Mouse (Mus musculus) c-Kit-positive CD71-negative TER-119-negative erythroid progenitor cells, embryonic 14.5 days (primary cell): ENCODE measurements at regions not wholly inside any gene's neighbourhood (a gene's known extent, or its start where the extent isn't known, plus 50 kb on each side); places are given as distances from the start of the nearest gene placed in this dataset.
A peak's percentile ranks its signal among the peaks of the same experiment; 100 is the strongest.

Source experiments
- DNase-seq: peaks from one replicate; pipeline ENCODE4 v3.0.0-alpha.2; 2013; ENCODE audit warnings: low read depth

DNA sequence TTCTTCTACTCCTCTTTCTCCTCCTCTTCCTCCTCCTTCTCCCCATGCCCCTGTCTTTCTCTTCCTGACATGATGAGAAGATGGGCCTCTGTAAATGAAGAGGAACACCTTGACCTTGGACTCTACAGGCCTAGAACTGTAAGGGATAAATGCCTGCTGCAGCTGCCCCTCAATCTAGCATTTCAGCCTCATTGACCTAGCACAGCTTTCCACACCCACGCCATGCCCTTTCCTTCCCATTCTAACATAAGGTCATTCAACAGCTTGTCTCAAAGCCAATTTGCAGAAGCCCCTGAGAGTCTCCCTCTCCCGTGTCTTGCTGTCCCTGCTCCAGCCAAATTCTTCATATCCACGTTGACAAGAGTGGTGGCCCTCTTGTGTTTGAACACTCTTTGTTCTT, 63.8 kb upstream of the Dscam start:
- no peak for DNase-seq

GRCm38 (mm10) chr16:97239626-97240025, 69.1 kb upstream of the Dscam start:
- DNase-seq = no peak

DNA sequence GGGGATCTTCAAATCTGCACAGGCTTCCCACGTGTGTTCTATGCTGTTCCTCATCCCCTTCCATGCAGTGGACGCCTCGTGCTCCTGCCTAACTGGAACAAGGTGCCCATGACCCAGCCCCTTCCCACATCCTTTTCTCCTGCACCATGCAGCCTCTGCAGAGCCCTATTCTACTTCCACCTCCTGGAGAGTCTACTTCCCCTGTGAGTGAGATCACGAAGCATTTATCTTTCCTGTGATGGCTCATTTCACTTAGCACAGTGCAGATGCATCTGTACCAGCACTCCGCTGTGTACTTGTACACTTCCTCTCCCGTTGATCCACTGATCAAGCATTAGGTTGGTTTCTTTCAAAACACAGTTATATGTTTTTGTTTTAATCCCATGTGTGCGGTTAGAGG, 69.5 kb upstream of the Dscam start:
- no peak for DNase-seq

GRCm38 (mm10) chr16:97240859-97241360, 70.4 kb upstream of the Dscam start:
- no peak for DNase-seq

DNA sequence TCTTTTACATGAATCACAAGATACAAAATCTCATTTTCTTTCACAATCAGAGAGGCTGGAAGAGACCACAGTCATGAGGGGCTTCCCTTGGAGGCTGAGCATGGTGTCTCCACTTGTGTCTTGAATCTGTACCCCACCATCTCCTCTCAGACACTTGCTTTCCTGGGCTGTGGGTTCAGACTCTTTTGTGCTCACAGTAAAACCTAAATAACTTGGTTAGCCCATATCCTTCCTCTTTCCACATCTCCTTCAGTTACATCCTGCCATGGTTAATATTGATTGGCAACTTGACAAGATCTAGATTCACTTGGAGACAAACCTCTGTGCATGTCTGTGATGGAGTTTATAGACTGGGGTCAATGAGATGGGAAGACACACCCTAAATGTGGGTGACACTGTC, 71.1 kb upstream of the Dscam start:
- no peak for DNase-seq

DNA sequence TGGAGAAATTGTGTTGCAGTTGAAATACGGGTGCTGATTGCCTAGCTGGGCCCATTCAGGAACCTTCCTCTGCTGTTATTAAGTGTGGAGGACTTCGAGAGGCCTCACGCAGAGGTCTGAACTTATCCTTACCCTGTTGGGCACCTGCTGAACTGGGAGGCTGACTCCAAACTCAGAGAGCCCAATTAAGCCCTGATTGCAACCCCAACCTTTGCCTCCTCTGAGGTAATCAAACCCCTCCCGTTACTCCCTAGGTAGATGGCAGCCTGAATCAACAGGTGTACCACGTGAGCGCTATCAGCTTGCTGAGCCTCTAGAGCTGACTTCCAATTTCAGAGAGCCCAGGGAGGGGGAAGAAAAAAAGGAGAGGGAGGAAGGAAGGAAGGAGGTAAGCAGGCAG, 79.9 kb upstream of the Dscam start:
- DNase-seq = no peak

- no peak for DNase-seq
Observed at GRCm38 (mm10) chr16:97252551-97252950, 82.0 kb upstream of the Dscam start.

DNA sequence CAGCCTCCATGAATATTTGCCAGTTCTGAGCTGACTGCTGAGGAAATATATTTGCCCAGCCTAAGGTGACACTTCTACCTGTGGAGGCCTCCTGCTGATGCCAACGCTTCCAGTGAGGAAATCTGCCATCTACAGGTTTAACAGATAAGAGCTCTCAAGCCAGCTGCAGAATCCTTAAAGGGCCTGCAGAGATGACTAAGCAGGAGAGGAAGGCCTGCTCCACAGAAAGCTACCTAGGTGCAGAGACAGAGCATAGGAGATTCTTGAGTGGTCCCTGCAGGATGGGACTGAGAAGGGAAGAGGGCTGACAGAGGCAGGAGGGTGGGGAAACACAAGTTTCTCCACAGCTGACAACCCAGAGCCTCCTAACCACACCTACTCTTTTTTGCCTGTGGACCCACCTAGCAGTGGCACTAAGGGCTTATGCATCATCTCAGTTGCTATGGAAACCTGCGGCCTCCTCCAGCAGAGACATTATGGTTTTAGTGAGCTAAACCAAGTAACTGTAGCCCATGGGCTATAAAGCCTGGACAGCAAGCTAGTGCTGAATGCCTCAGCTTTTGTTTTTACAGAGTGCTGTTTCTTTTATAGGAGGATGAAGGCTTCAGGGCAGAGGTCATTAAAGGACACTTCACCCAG, 82.6 kb upstream of the Dscam start:
- DNase-seq = no peak

- no peak for DNase-seq
Observed at GRCm38 (mm10) chr16:97258821-97259220, 88.3 kb upstream of the Dscam start.

DNA sequence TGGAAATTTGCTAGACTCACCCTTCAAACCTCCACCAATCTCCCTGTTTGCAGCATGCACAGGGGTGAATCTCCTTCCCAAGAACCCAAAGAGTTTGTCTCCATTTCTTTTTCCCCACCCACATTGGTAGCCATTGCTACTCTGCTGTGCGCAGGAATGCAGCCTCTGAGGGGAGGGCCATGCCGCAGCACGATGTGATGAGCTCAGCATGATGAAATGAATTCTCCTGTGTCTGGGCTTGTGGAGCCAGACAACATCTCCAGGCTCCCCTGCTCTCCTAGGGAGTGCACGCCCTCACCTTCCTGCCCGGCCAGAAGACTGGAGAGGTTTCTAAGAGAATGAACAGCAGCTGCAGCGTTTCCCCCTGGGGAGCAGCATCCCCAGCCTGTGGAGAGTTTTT, 92.9 kb upstream of the Dscam start:
- DNase-seq = no peak

- DNase-seq = no peak
Observed at GRCm38 (mm10) chr16:97270417-97271133, 86.0 kb upstream of the Bace2 start.

DNA sequence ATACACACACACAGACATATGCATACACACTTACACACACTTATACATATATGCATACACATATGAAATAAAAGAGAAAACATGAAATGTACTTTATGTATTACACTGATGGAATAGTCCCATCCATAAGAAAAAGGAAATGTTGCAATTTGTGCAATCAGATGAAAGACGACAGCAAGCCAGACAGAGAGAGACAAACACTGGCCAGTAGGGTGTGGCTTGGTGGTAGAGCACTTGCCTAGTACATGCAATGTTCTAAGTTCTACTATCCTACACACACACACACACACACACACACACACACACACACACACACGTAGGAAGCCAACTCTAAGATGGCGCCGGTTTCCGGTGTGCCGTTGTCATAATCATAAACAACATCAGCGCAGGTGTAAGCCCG, 85.3 kb upstream of the Bace2 start:
- no peak for DNase-seq

GRCm38 (mm10) chr16:97272035-97272631, 84.4 kb upstream of the Bace2 start:
- peak; percentile 48 for DNase-seq

DNA sequence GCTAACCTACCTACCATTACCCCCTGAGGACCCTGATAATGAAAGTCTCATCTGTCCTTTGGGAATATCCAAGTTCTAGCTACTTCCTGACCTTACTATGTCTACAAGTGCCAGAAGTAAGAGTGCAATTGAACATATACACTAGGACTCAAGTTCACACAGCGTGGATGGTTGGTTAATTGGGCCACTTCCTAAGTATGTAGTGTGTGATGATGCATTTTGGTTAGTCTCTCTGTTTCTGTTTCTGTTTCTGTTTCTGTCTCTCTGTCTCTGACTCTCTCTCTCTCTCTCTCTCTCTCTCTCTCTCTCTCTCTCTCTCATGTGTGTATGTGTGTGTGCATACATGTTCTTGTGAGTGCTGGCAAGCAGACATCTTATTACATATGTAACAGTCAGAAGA, 77.6 kb upstream of the Bace2 start:
- DNase-seq = no peak

DNA sequence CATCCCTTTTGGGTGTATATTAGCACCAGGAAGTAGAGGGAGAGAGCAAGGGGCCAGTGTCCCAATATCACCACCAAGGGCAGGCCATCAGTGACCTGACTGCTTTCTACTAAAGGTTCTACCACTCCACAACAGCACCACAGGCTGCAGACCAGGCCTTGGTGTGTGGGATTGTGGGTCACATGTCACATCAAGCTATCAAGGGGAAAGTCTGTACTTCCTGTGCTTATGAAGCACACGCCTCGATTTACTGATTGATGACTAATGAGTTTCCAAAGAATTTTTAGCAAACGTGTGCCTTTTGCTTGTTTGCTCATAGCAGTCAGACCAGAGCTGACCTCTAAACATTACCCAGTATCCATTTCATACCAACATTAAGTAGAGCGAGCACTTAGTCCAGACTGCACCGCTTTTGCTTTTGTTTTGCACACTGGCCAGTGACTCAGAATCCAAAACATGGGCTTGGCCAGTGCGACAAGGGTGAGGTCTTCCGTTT, 74.9 kb upstream of the Bace2 start:
- no peak for DNase-seq

- DNase-seq = no peak
Observed at GRCm38 (mm10) chr16:97282943-97283342, 73.6 kb upstream of the Bace2 start.

- no peak for DNase-seq
Observed at GRCm38 (mm10) chr16:97285886-97286447, 70.6 kb upstream of the Bace2 start.

DNA sequence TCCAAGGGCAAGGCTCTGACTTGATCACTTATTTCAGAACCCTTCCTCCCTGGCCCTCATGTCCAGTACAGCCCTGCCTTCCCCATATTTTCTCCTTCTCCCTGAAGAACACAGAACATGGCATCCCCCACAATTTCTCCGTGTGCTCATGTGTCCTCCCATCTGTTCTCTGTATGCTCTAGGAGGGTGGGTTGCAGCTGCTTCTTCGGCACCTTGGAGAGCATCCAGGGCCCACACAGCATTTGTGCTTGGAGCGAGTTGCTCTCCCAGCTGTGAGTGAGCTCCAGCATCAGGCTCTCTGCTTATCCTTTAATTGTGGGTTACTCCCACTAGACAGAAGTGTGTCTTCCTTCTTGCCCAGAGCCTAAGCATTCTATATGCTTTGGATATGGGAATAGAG, 69.8 kb upstream of the Bace2 start:
- no peak for DNase-seq

- DNase-seq = no peak
Observed at GRCm38 (mm10) chr16:97288634-97289033, 67.9 kb upstream of the Bace2 start.

DNA sequence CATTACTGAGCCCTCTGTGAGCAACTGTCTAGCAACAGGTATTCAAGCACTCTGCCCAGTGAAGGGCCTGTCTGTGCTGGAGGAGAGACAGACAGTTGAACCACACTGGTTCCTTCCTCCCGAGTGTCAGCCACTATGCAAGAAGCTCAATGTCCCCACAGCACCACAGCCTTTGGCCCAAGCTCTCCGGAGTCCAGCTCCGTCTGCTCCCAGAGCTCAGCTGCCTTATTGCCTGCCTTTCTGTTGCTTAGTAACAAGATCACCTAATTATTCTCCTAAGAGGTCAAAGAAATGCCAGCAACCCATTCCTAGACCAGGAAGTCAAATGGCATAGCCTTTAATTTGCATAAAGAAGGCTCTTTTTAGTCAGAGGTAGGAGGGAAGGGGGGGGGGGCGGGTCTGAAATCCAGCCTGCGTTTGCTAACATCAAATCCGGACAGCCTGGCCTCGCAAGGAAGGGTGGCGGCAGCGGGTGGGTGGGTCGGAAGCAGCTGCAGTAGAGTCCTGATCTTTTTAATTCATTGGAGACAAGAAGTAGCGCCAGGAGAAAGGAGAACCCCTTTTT, 64.0 kb upstream of the Bace2 start:
- DNase-seq = no peak

DNA sequence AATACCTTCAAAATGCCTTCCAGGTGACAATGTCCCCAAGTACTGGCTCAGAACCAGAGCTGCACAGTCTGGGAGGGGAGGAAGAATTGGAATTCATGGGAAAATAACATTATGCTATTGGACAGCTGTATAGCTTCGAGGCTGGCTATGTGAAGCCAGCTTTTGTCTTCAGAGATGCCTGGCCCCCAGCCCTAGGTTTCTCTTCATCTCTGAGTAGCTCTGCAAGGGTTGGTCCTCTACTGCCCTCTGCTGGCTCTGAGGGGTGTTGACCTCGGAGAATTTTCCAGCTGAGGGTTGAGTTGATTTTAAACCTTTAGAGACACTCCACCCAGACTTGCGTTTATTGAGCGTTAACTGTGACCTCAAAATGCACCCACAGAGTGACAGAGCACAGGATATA, 63.3 kb upstream of the Bace2 start:
- DNase-seq = peak; percentile 62

- DNase-seq = no peak
Observed at GRCm38 (mm10) chr16:97297140-97297539, 59.4 kb upstream of the Bace2 start.
